Mouse (Mus musculus): ENCODE data around the gene Mien1.

Mien1 gene

DNA sequence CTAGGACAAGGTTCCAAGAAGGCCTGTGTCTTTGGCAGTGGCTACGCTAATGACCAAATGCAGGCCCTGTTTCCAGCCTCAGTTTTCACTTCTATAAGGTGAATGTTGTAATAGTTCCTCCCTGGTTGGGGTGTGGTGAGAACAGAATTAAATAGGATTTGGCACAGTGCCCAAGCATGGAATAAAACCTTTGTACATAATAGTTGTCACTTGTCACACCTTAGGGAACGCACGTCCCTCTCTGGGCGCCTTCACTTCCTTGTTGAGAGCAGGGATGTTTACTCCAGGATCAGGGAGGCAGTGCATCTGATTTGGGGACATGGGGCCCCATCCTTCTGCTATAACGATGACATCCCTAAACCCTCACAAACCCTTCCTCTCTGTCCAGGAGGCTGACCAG is 10.4 kb downstream of the Mien1 start:
- DNase-seq (ENCODE audit: low read depth, low spot score): no peak

DNA sequence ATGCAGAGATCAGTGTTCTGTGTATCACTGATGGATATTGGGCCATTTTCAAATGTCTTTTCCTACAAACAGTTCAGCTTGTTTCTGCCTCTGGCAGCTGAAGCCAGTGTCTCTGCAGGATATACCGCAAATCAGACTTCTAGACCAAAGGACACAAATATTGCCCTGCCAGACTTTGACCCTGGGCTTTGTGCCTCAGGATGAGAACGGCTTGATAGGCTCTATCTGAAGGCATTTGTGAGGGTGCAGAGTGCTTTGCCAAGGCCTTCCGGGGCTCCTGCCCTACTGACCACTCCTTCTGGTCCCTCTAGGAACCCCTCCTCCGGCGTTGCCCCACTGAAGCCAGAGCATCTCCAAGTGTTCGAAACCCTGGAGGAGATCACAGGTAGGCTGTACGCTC is 12.2 kb downstream of the Mien1 start:
- DNase-seq (ENCODE audit: low read depth, low spot score): no peak

DNA sequence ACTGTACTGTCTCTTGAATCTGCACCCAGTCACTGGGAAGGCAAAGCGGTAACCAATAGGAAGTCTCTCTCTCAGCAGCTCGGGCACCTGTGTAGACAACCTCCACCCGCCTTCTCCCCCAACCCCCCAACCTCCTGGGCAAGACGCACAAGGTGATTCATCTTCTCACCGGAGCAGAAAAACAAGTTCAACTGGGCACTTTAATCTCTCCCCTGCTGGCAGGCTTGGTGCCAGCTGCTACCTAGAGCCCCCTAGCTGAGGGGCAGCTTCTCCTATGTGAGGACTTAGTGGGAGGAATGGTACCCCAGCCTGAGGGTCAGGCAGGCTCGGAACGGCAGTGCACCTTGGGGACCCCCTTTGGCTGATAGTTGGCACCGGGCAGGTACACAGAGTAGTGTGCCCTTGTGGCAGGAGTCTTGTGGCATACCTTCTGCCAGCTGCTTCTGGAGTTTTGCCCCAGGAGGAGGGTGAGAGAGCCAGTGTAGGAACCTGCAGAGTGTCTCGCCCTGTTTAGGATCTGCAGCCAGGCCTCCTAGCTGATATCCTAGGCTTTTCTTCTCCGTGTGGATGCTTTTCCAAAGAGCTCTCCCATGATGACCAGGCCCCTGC is 19.7 kb downstream of the Mien1 start:
- DNase-seq (ENCODE audit: low read depth, low spot score): no peak

DNA sequence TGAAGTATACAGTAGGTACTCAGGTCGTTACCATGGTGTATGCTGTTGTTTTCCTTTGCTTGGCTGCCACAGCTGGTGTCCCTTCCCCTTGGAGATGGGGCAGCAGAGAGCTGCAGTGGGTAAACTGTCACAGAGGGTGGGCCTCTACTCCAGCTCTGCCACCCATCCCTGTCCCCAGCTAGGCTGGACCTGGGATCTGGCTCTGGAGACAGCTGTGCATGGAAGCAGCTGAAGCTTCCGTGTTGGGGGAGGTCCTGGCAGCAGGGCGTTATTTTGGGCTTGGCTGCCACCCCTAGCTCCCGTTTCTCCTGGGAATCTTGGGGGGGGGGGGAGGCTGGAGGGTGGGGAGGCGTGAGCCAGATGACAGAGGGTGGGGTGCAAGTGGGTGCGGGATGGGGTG is 20.5 kb downstream of the Mien1 start:
- DNase-seq (ENCODE audit: low read depth, low spot score): no peak

DNA sequence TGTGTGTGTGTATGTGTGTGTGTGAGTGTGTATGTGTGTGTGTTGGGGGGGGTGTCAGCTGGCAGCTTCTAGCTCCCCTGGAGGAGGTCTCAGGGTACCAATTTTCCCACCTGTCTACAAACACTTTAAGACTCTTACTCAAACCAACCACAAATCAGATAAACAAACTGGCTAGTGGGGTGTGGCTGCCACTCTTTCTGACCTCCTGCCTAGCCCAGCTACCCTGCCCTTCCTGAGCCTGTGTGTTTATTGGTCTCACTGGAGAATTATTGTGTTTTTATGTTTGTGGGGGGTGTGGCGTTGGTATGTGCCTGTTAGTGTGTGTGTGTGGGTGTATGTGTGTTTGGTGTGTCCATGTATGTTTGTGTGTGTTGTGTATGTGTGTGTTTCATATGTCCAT is 21.7 kb downstream of the Mien1 start:
- no peak for DNase-seq (ENCODE audit: low read depth, low spot score)

DNA sequence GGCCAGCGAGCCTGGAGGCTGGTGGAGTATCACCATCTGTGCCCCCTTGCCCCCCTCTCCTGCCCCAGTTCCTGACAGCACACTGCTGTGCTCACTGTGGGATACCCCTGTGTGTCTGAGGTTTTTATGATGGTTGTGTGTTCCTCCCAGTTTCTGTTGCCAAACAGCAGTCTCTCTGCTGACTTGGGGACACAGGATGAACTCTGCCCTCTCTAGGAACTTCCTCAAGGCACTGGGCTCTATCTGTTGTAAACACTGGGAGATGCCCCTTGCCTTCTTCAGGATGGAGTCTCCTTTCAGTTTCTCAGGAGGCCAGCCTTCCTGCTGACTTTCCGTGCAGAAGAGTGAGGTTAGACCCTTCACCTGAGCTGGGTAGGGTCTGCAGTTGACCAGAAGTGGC is 24.6 kb downstream of the Mien1 start:
- DNase-seq (ENCODE audit: low read depth, low spot score): no peak

DNA sequence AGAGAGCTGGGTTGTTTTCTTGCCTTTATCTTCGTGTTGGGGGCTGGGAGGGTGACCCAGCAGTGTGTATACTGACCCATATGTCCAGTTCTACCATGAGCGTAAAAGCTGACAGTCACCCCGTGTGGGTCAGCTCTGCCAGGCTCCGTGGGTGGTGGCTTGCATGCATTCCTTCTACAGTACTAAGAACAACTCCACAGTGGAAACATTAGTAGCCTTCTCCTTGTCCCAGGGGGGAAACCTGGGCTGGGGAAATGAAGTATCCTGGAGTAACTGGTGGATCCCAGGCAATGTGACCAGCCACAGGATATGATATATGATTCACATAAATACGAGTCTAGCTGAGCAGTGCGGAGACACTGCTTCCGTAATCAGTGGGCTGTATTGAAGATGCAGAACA is 25.1 kb downstream of the Mien1 start:
- DNase-seq (ENCODE audit: low read depth, low spot score): no peak

DNA sequence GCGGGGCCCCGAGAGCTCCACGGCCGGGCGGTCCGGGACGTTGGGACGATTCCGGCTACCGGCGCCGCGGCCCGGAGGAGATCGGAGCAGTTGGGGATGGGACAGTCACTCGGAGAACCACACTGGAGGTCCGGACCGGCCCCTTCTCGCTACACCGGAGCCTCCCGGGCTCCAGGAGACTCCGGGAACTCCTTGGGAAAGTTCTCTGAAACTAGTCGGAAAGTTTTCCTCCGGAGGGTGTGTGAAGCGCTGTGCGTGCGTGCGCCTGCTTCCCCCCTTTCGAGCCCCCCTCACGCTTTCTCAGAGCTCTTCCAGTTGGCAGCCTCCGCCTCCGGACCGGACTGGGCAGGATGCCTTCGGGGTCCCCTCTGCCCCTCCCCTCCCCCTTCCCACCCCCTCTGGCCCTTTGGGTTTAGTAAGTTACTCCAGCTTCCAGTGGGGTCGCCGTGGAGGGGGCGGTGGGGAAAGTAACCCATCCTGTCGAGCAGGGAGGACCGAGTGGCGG is 25.9 kb downstream of the Mien1 start:
- peak; percentile 27 for DNase-seq (ENCODE audit: low read depth, low spot score)

DNA sequence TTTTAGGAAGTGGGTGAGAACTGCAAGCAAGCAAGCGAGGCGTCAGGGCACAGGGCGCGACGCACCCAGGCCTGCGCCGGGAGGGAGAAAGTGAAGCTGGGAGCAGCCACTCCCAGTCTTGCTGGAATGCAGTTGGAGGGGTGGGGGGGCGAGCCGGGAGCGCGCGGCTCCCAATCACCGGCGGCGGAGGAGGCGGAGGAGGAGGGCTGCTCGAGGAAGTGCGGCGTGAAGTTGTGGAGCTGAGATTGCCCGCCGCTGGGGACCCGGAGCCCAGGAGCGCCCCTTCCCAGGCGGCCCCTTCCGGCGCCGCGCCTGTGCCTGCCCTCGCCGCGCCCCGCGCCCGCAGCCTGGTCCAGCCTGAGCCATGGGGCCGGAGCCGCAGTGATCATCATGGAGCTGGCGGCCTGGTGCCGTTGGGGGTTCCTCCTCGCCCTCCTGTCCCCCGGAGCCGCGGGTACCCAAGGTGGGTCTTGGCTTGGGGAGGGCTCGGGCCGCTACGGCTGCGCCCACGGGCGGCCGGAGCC is 26.5 kb downstream of the Mien1 start, which contains the start of gene Erbb2:
TSS of gene Erbb2 (plus strand) at position 198 of the 524 bp plus-strand sequence.
- DNase-seq (ENCODE audit: low read depth, low spot score): peak; percentile 96

DNA sequence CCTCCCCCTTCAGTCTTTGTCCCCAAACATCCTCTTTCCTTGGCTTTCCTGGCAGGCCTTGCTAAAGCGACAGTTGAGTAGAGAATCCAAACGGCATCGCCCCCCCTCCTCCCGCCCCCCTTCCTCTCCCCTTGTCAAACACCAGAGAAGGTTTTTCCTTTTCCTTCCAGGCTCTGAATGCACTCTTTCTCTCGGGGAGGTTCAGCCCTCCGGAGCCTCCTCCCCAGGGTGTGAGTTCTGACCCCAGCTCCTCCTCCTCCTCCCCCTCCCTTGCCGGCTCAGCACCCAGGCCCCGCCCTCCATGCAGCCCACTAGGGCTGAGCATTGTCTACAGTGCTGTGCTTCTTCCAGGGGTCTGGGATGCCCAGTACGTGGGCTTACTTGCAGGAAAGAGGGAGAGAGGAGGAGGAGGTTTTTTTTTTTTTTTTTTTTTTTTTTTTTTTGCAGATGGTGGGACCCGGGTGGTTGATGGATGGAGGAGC is 29.4 kb downstream of the Mien1 start:
- peak; percentile 51 for DNase-seq (ENCODE audit: low read depth, low spot score)

DNA sequence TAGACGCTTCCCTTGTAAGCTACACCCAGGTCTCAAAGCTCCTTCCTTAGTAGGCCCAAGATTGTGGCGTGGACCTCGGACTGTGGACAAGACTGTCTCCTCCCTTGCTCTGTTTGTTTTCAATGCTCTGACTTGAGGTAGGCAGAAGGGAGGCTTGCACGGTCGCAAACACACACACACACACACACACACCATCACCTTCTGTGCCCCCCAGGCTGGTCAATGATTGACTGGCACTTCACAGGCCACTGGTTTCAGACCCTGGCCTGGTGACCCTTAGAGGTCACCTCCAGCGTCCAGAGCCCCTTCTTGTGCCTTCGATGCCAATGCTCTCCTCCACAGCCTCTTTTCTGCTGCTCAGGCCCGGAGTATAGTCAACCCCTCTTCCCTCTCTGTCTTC is 29.9 kb downstream of the Mien1 start:
- no peak for DNase-seq (ENCODE audit: low read depth, low spot score)

DNA sequence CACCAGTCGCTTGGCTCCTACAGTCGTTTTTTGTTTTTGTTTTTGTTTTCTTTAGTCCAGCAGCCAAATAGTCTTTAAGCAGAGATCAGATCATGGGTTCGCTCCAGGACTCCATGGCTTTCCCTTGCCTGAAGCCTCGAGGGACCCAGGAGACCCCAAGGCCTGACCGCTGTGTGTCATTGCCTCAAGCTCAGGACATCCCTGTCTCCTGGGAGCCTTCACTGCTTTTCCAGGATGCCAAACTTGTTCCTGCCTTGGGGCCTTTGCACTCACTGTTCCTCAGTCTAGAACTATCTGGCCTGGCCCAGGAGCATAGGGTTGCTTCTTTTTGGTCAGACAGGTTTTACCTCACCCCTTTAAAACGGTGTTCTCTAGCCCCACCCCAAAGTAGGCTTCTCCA is 32.2 kb downstream of the Mien1 start:
- no peak for DNase-seq (ENCODE audit: low read depth, low spot score)

DNA sequence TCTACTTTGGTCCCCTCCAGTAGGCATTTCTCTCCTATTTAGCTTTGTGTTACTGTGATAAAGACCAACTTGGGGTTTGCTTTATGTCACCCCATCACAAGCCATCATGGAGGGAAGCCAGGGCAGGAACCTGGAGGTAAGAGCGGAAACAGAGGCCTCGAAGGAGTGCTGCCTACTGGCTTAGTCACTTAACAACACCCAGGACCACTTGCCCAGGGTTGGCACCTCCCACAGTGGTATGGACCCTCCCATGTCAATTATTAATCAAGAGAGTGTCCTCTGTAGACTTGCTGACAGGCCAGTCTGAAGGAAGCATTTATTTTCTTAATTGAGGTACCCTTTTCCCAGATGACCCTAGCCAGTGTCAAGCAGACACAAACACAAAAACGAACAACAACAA is 38.0 kb downstream of the Mien1 start:
- no peak for DNase-seq (ENCODE audit: low read depth, low spot score)

DNA sequence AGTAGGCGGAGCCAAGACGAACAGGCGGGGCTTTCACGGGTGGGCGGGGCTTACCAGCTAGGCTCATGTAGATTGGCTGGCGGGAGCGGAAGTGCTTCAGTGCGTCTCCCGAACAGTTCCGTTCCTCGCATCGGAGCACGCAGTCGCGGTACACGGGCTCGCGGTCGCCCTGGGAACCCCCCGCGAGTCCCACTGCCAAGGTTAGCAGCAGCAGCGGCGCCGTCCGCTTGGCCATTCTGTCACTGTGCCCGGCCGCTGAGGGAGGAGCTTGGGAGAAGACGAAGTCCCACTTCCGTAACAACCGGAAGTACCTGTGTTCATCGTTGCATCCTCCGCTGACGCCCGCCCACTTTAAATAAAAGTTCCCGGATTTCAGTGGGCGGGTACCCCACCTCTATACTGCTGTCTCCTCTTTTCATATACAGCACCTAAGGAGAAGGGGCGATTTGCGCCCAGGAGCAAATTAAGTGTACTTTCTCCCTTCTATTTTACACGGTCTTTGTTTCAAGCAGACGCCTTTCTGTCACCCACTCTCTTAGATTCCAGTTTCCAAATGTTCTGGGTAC is 38.5 kb downstream of the Mien1 start, which contains the start of gene Pgap3:
TSS of gene Pgap3 (minus strand) at position 330 of the 566 bp plus-strand sequence.
- peak; percentile 96 for DNase-seq (ENCODE audit: low read depth, low spot score)

DNA sequence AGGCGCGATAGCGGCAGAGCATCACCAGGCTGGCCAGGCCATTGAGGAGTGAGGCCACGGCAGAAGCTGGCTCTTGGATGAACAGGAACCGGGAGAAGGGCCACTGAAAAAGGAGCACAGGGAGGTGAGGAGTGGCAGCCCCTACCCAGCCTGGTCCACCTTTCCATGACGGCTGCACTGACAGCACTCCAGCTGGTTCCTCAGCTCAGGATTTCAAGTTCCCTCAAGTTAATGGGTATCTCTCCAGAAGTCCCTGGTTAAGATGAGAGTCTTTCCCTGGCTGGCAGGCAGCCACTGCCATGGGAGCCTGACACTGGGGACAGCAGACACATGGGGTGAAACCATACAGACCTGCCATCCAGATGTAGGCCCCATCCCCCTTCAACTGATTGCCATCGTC is 40.8 kb downstream of the Mien1 start:
- no peak for DNase-seq (ENCODE audit: low read depth, low spot score)

DNA sequence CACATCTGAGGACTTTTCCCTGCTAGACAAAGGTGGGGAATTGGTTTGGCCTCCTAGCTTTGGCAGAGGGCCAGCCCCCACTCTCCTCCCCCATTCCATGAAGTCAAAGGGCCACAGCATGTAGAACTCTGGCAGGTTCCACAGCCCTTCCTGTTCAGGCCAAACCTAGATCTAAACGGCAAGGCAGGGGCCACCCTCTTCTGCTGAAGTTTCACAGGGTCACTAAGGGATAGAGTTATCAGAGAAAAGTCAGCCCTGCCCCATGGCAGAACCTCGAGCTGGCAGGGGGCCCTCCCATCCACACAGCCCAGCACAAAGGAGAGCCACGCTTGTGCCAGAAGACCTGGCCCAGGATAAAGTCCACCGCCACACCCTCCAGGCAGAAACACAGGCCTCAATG is 43.8 kb downstream of the Mien1 start:
- no peak for DNase-seq (ENCODE audit: low read depth, low spot score)

DNA sequence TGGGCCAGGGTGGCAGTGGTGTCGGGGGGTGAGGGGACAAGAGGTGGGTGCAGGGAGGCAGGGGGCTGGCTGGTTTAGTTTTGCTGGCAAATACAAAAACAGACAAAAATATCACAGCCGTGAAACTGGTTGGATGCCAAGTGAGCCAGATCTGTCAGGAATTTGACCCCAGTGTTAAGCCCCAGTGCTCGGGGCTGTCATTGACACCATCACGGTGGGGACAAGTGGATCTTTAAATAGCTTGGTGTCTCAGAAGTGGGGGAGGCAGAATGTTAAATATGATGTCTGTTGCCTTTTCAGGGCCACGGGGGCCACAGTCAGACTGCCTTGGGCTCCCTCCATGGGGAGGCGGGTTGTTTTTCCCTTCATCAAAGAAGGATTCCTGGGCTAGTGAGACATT is 44.5 kb downstream of the Mien1 start:
- DNase-seq (ENCODE audit: low read depth, low spot score): no peak

DNA sequence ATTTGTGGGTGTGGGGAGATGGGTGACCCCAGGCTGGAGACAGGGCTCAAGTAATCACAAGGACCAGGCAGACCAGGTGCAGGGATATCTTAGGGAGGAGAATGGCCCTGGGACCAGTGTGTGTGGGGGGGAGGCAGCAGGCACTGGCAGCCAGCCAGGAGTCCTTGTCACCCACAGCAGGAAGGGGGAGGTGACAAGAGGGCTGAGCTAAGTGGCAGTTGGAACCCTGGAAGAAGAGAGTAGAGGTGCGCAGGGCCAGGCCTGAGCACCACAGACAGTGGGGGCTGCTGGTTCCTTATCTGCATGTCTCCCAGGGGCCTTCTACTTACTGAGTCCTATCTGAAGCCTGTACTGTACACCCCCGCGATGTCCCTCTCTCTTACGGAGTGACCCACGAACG is 45.5 kb downstream of the Mien1 start:
- DNase-seq (ENCODE audit: low read depth, low spot score): no peak

DNA sequence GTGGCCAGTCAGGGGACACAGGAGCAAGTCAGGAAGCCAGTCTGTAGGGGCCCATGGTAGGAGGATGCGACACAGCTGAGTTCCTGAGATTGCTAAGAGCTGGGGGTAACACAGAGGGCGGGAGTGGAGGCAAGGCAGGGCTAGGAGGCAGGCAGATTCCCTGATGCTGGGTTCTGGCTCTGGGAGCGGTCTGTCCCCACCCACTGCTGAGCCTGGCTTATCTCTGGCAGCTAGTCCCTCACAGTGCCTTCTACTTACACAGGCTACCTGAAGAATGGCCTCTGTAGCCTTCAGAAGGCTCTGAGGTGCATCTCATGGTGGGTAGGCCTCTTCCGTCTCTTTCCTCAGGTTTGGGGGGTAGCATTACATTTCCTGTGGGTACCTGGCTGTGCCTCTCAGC is 46.1 kb downstream of the Mien1 start:
- no peak for DNase-seq (ENCODE audit: low read depth, low spot score)

DNA sequence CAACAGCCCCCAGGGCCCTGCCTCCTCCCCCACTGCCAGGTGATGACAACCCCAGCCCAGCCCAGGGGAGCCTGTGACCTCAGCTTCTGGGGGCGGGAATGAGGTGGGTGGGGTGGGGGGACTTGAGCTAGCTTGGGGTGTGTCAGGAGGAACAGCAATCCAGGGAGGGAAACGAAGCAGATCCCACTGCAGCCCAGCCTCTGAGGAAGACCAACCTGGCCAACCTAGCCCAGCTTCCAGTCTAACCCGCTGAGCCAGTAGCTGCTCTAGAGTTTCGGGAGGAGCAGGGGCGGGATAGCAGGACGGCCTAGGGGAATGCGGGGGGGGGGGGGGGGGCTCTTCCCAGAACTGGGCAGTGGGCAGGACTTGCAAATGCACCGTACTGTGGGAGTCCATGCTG is 46.8 kb downstream of the Mien1 start:
- no peak for DNase-seq (ENCODE audit: low read depth, low spot score)

DNA sequence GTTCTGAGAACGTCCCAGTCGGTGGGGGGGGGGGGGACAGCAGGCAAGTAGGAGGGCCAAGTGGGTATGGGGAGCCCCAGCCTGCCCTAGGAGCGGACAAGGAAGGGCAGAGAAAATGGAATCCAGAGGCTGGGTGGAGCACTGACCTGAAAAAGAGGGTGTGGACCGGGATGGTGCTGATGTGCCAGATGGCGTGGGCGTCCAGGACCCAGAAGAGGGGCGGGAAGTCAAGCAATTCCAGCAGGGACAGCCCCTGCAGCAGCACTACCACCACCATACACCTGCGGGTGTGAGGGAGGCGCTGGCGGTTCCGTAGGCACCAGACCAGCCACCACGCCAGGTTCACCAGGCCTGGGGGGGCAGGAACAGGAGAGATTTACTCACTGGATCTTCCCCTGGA is 48.6 kb downstream of the Mien1 start:
- DNase-seq (ENCODE audit: low read depth, low spot score): no peak

DNA sequence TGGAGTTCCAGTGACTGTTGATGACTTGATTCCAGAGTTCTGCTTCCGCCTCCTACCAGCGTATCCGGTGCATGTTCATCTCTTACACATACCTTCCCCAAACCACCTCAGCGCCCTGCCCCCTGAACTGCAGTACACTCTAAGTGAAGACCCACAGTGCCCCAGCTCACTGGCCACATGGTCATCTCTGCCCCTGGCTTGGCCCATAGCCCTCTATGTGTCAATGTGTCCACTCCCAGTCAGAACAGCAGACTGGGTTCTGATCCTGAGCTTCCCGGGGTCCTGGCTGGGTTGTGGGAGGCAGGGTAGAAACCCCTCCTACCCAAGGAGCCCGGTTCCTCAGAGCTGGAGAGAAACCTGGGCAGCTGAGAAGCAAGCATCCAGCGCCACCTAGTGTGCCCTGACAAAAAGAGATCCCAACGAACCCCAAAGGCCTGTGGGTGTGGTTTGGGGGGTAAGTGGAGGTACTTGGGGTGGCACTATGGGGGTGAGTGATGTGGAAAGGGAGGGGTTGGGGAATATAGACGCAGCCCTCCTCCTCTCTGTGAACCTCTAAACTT is 49.5 kb downstream of the Mien1 start:
- DNase-seq (ENCODE audit: low read depth, low spot score): no peak

DNA sequence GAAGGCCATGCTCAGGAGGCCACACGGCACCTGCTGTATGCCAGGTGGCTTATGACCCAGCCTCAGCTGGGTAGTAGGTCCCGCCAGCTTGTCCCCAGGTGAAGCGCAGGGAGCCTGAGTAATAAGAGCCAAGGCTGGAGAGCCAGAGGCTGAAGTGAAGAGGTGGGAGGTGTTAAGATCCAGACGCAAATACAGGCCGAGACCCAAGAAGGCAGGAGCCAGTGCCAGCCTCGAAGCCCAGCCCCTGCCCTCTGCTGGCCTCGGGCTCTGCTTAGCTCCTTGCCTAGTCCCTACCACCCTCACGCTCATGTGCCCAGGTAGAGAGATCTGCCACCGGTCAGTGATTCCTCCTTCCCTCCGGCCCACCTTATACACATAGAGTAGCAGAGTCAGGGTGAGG is 50.5 kb downstream of the Mien1 start:
- no peak for DNase-seq (ENCODE audit: low read depth, low spot score)

Data from ZHBTc4 (cell line).